Mouse (Mus musculus) cerebellum, adult 2 months (tissue): ENCODE data around the gene Slc8a2. TPM values are rescaled to one million over a fixed set of nuclear protein-coding genes. Genes with fewer than 3 reads are reported as not detected.

Source experiments
- DNase-seq, 2 experiments: peaks; one replicate each; pipeline ENCODE4 v3.0.0; 2021
- H3K27ac ChIP-seq: fragments of 200-500 bp; 2 replicates; pipeline ENCODE4 v1.5.1; 2012; ENCODE audit warnings: low read length, control low read depth, inconsistent platforms; ENCODE audit not compliant: insufficient read depth
- H3K27me3 ChIP-seq: fragments of 200-500 bp; 2 replicates; pipeline ENCODE4 v1.6.1; 2012; ENCODE audit warnings: inconsistent platforms, mild to moderate bottlenecking, low read length, moderate library complexity; ENCODE audit not compliant: control insufficient read depth, insufficient read depth
- H3K4me1 ChIP-seq: fragments of 200-500 bp; 2 replicates; pipeline ENCODE4 v1.6.1; 2011; ENCODE audit warnings: low read length; ENCODE audit not compliant: control insufficient read depth, insufficient read depth
- H3K4me3 ChIP-seq: fragments of 200-500 bp; replicated peaks from 2 replicates; pipeline ENCODE3; 2011; ENCODE audit warnings: mild to moderate bottlenecking, low read depth, low read length, control low read depth; ENCODE audit not compliant: insufficient read depth
- CTCF ChIP-seq: fragments of 200-500 bp; IDR thresholded peaks from 2 replicates; pipeline ENCODE4 v1.5.1; 2011; ENCODE audit warnings: low read depth, mild to moderate bottlenecking, control low read depth, low read length, moderate library complexity, borderline replicate concordance; ENCODE audit not compliant: insufficient read depth
- POLR2A ChIP-seq: fragments of 200-500 bp; IDR thresholded peaks from 2 replicates; pipeline ENCODE4 v1.6.1; 2011; ENCODE audit warnings: low read length, control low read depth, borderline replicate concordance; ENCODE audit not compliant: insufficient read depth
- WGBS: fragments of 180-500 bp; shearing (Covaris S2); methylation state at CpG from one replicate; pipeline ENCODE4 v1.1.7; 2018; 5-methylcytosine and 5-hydroxymethylcytosine counted together
- polyA plus RNA-seq: library from polyadenylated mRNA; depleted of rRNA; stranded (reverse); fragments of >200 nt; gene quantifications from 2 replicates; pipeline ENCODE4 v1.2.3, GENCODE M21; 2012

Gene Slc8a2
- polyA plus RNA-seq, 1 experiment, result 84.6 TPM

- Histone ChIP-seq H3K27me3 (no peaks in the 10 kb centered on the region), H3K4me1 (peaks cover 39% of the 10 kb centered on the region), H3K4me3 (peak overlapping the region; percentile 97), H3K27ac (peak overlapping the region; percentile 96)
- TF ChIP-seq POLR2A, result peak; percentile 34; the same call in 1 of the 2 replicates
- TF ChIP-seq CTCF, result no peak; the same call in 1 of the 2 replicates
- WGBS, result 2% methylated on average over 38 of the region's 38 CpGs
- DNase-seq, result peak; percentile 73 to 79
These were observed 443 bp downstream of the Slc8a2 start for GRCm38 (mm10) chr7:16129846-16130691.

DNA sequence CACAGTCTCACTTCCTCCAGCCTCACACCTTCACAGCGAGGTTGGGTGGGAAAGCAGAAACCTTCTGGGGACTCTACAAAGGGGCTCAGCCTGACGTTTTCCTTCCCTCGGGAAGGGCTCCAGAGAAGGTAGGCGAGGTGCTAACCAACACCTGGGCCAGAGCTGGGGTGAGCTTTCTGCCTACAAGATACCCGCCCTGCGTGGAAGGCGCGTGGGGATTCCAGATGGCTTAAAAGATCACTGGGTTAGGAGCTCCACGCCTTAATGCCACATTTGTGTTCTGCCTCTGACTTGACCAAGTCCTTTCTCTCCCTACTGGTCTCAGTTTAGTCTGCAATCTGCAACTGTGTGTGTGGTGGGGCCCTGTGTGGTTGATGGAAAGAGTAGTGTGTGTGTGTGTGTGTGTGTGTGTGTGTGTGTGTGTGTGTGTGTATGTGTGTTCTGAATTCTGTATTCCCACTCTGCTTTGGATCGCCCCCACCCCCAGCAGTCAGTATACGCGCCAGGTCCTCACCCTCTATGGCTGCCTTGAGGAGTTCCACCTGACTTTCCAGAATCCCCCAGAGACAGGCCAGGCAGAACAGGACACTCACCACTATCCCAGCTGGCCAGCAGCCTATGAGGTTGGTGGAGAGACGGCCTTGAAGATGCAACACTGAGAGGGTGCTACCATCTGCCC is 1.5 kb downstream of the Slc8a2 start:
- H3K27me3 ChIP-seq, result no peaks in the 10 kb centered on the region
- H3K4me3 ChIP-seq, result peak overlapping the region; percentile 97
- H3K4me1 ChIP-seq, result peaks cover 33% of the 10 kb centered on the region
- TF ChIP-seq POLR2A (no peak), CTCF (no peak)
- 6% methylated on average over 13 of the region's 13 CpGs for WGBS
- peak; percentile 64 to 65 for DNase-seq
- H3K27ac ChIP-seq, result peak overlapping the region; percentile 88

- peak; percentile 67 to 79 for DNase-seq
- peak overlapping the region; percentile 97 for H3K4me3 ChIP-seq
- H3K27ac ChIP-seq, result peak overlapping the region; percentile 88
- TF ChIP-seq CTCF (no peak), POLR2A (peak; percentile 30; the same call in 1 of the 2 replicates)
- H3K27me3 ChIP-seq, result no peaks in the 10 kb centered on the region
- peaks cover 27% of the 10 kb centered on the region for H3K4me1 ChIP-seq
- 5% methylated on average over 7 of the region's 7 CpGs for WGBS
These were observed 2.5 kb downstream of the Slc8a2 start for GRCm38 (mm10) chr7:16132161-16132581.

GRCm38 (mm10) chr7:16132926-16133325 is 3.3 kb downstream of the Slc8a2 start:
- Histone ChIP-seq H3K4me3 (peak overlapping the region; percentile 97), H3K27me3 (no peaks in the 10 kb centered on the region), H3K27ac (peak overlapping the region; percentile 45; the same call in 1 of the 2 replicates), H3K4me1 (peaks cover 26% of the 10 kb centered on the region)
- DNase-seq, result peak in 1 of 2 experiments; percentile 43
- no peak for TF ChIP-seq CTCF
- WGBS, result 11% methylated on average over 3 of the region's 3 CpGs

- Histone ChIP-seq H3K27ac (peak overlapping the region; percentile 45), H3K4me3 (peak overlapping the region; percentile 97), H3K27me3 (no peaks in the 10 kb centered on the region), H3K4me1 (peaks cover 28% of the 10 kb centered on the region)
- DNase-seq, result peak in 1 of 2 experiments; percentile 43
- WGBS, result 23% methylated on average over 9 of the region's 9 CpGs
- TF ChIP-seq POLR2A, result no peak
- TF ChIP-seq CTCF, result no peak
These were observed 4.1 kb downstream of the Slc8a2 start for GRCm38 (mm10) chr7:16133691-16134090.

DNA sequence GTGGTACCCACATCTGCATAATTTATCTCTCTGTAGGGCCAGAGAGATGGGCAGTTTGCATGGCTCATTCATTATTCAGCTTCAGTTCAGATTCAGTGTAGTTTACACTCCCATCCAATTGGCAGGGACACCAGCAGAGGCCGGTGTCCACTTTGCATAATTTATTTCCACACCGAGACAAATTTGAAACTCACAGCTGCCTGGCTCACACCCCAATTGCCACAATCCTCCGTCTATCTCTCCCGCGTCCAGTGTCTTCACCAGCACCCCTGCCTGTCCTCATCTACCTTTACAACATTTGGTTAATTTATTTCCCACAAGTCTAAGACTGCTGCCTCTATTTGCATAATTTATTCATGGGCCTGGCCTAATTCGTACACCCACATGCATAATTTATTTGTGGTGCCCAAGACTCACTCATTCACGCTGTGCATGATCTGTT is 5.3 kb downstream of the Slc8a2 start:
- DNase-seq, result no peak
- H3K27ac ChIP-seq, result peak overlapping the region; percentile 35; the same call in 1 of the 2 replicates
- TF ChIP-seq CTCF (no peak), POLR2A (no peak)
- H3K4me3 ChIP-seq, result peak overlapping the region; percentile 51
- whole genome bisulfite sequencing, result 14% methylated on average over 7 of the region's 7 CpGs
- H3K4me1 ChIP-seq, result peaks cover 23% of the 10 kb centered on the region
- H3K27me3 ChIP-seq, result no peaks in the 10 kb centered on the region

DNA sequence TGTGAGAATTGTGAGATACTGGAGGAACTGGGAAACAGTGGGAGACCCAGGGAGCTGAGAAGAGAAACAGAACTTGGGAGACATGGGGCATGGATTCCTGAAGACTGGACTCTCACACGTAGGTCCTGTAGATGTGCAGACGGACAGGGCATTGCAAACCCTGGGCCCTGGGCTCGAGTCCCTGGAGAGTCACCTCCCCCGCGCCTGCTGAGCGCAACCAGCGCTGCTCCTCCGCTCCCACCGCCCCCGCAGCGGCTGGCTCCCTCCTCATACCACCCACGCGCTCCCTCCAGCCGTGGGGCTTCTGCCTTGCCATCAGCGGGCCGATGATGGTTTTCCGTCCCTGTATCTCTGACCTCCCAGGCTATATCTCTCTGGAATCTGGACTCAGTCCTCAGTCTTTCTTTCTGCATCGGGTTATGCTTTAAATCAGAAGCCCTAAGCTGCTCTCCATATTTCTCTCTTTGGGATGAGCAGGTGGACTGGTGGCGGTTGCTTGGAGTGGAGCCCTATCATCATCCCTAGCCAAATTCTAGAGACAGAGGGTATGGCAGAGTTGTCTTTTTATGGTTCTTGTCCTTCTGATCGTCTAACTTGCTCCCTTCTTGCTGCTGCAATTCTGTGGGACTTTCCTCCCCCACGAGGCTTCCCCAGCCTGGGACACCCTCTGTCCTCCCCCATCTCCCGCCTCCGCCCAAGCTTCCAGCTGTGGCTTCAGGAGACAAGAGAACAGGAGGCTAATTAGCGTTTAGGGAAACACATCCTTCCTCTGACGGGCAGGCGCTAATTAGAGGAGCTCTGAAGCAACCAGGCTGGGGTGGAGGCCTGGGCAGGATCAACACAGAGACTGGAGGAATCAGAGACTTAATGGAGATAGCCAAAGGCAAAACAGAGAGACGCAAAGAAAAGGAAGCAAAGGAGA is 17.1 kb downstream of the Slc8a2 start:
- Histone ChIP-seq H3K27ac (peak overlapping the region; percentile 98), H3K4me3 (peak overlapping the region; percentile 1), H3K4me1 (peaks cover 79% of the 10 kb centered on the region), H3K27me3 (no peaks in the 10 kb centered on the region)
- TF ChIP-seq POLR2A (no peak), CTCF (no peak)
- peak; percentile 82 to 83 for DNase-seq
- 10% methylated on average over 27 of the region's 27 CpGs for WGBS
